Mouse (Mus musculus) heart, postnatal 0 days (tissue): ENCODE data around the gene Supt6.

Source experiments
- CTCF ChIP-seq: IDR thresholded peaks from 2 replicates; pipeline ENCODE4 v1.5.1; 2016; ENCODE audit warnings: antibody characterized with exemption, control low read depth, low read depth
- EP300 ChIP-seq: IDR thresholded peaks from 2 replicates; pipeline ENCODE4 v1.6.1; 2016; ENCODE audit warnings: antibody characterized with exemption, low read depth

DNA sequence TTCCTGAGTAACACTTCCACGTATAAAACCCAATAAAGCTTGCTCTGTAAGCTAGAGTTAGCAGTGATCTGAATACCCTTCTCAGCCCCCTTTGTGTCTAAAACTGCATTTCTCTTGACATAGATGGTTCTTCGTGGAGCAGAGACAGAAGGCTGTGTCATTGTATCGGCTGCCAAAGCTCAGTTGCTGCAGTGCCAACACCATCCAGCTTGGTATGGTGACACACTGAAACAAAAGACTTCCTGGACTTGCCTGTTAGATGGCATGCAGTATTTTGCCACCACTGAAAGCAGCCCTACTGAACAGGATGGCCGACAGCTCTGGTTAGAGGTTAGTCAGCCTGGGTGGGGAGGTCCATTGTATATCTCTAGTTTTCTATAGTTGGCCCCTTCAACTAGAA is 33.8 kb upstream of the Supt6 start:
- TF ChIP-seq CTCF = no peak
- TF ChIP-seq EP300 = no peak
